Mouse (Mus musculus) MEL (cell line): ENCODE measurements around the gene Acot7. TPM values are rescaled to one million over a fixed set of nuclear protein-coding genes. Genes with fewer than 3 reads are reported as not detected.

ENCODE experiments used
- DNase-seq: peaks from one replicate; pipeline ENCODE4 v3.0.0; 2011; ENCODE audit warnings: low read depth, low spot score
- H3K27ac ChIP-seq: 2 replicates; pipeline ENCODE4 v1.5.1; 2012; ENCODE audit warnings: low read depth, mild to moderate bottlenecking, control low read depth, low read length, moderate library complexity; ENCODE audit not compliant: control insufficient read depth
- H3K27me3 ChIP-seq, 2 experiments: fragments of 150-350 bp in 1 of 2; sonication (generic) in 1 of 2; 2 replicates each; pipeline ENCODE4 v1.6.1; 2012; ENCODE audit warnings: low read length in 2 of 2, mild to moderate bottlenecking in 2 of 2, improper control_type of control experiment in 1 of 2, moderate library complexity in 1 of 2; ENCODE audit not compliant: insufficient read depth in 2 of 2, control insufficient read depth in 1 of 2
- H3K36me3 ChIP-seq, 2 experiments: 2 replicates each; pipeline ENCODE4 v1.6.1; 2012 to 2014; ENCODE audit warnings: low read length in 2 of 2, improper control_type of control experiment in 1 of 2, inconsistent platforms in 1 of 2, mild to moderate bottlenecking in 1 of 2; ENCODE audit not compliant: insufficient read depth in 2 of 2, control insufficient read depth in 1 of 2
- H3K4me1 ChIP-seq, 2 experiments: fragments of 150-350 bp in 1 of 2; sonication (generic) in 1 of 2; 2 replicates each; pipeline ENCODE4 v1.6.1; 2012; ENCODE audit warnings: low read length in 2 of 2, improper control_type of control experiment in 1 of 2, mild to moderate bottlenecking in 1 of 2; ENCODE audit not compliant: insufficient read depth in 2 of 2, control insufficient read depth in 1 of 2
- H3K4me3 ChIP-seq, 2 experiments: fragments of 150-350 bp in 1 of 2; sonication (generic) in 1 of 2; 2 replicates each; pipeline ENCODE4 v1.5.1; 2012; ENCODE audit warnings: low read depth in 2 of 2, low read length in 2 of 2, mild to moderate bottlenecking in 2 of 2, moderate library complexity in 2 of 2, control low read depth in 1 of 2, improper control_type of control experiment in 1 of 2; ENCODE audit not compliant: control insufficient read depth in 1 of 2, insufficient read depth in 1 of 2
- H3K79me2 ChIP-seq: 2 replicates; pipeline ENCODE4 v1.6.1; 2012; ENCODE audit warnings: mild to moderate bottlenecking, low read length, moderate library complexity; ENCODE audit not compliant: control insufficient read depth, poor library complexity, insufficient read depth
- H3K9ac ChIP-seq: 2 replicates; pipeline ENCODE4 v1.6.1; 2012; ENCODE audit warnings: low read depth, mild to moderate bottlenecking, control low read depth, low read length, moderate library complexity; ENCODE audit not compliant: control insufficient read depth, poor library complexity, severe bottlenecking
- H3K9me3 ChIP-seq: fragments of 150-350 bp; sonication (generic); replicated peaks from 2 replicates; pipeline ENCODE4 v1.6.1; 2012; ENCODE audit warnings: mild to moderate bottlenecking, low read length, improper control_type of control experiment, moderate library complexity; ENCODE audit not compliant: insufficient read depth
- ELF1 ChIP-seq: IDR thresholded peaks from 2 replicates; pipeline ENCODE4 v1.6.1; 2014; ENCODE audit warnings: low read depth, mild to moderate bottlenecking, inconsistent platforms, low read length, improper control_type of control experiment, moderate library complexity
- EP300 ChIP-seq, 2 experiments: IDR thresholded peaks; 2 replicates each; pipeline ENCODE4 v1.6.1; 2011; ENCODE audit warnings: improper control_type of control experiment in 2 of 2, low read length in 2 of 2, low read depth in 1 of 2, mild to moderate bottlenecking in 1 of 2
- GATA1 ChIP-seq: IDR thresholded peaks from 2 replicates; pipeline ENCODE4 v1.6.1; 2011; ENCODE audit warnings: low read depth, low read length, improper control_type of control experiment
- JUND ChIP-seq: IDR thresholded peaks from 2 replicates; pipeline ENCODE4 v1.6.1; 2011; ENCODE audit warnings: low read depth, mild to moderate bottlenecking, improper control_type of control experiment, low read length
- KAT2A ChIP-seq: conservative IDR thresholded peaks from 2 replicates; pipeline ENCODE4 v1.6.1; 2012; ENCODE audit warnings: low read depth, low read length, improper control_type of control experiment, inconsistent platforms
- MAFK ChIP-seq: IDR thresholded peaks from 2 replicates; pipeline ENCODE4 v1.6.1; 2011; ENCODE audit warnings: low read depth, mild to moderate bottlenecking, low read length, improper control_type of control experiment, borderline replicate concordance
- MAX ChIP-seq: IDR thresholded peaks from 2 replicates; pipeline ENCODE4 v1.6.1; 2011; ENCODE audit warnings: low read length, improper control_type of control experiment
- MEF2A ChIP-seq: IDR thresholded peaks from 2 replicates; pipeline ENCODE4 v1.6.1; 2014; ENCODE audit warnings: low read depth, mild to moderate bottlenecking, inconsistent platforms, low read length, improper control_type of control experiment; ENCODE audit not compliant: poor library complexity, insufficient replicate concordance, severe bottlenecking; ENCODE audit errors: extremely low read depth
- MXI1 ChIP-seq: IDR thresholded peaks from 2 replicates; pipeline ENCODE4 v1.6.1; 2011; ENCODE audit warnings: mild to moderate bottlenecking, low read depth, low read length, improper control_type of control experiment
- MYB ChIP-seq: IDR thresholded peaks from 2 replicates; pipeline ENCODE4 v1.6.1; 2011; ENCODE audit warnings: mild to moderate bottlenecking, low read depth, low read length, improper control_type of control experiment
- MYC ChIP-seq: IDR thresholded peaks from 2 replicates; pipeline ENCODE4 v1.6.1; 2011; ENCODE audit warnings: low read depth, mild to moderate bottlenecking, low read length, improper control_type of control experiment, moderate library complexity
- SIN3A ChIP-seq: IDR thresholded peaks from 2 replicates; pipeline ENCODE4 v1.6.1; 2012; ENCODE audit warnings: low read length, improper control_type of control experiment, inconsistent platforms
- TAL1 ChIP-seq: IDR thresholded peaks from 2 replicates; pipeline ENCODE4 v1.6.1; 2012; ENCODE audit warnings: mild to moderate bottlenecking, inconsistent platforms, low read length, moderate library complexity, mixed read lengths
- USF1 ChIP-seq: IDR thresholded peaks from 2 replicates; pipeline ENCODE4 v1.6.1; 2014; ENCODE audit warnings: low read depth, mild to moderate bottlenecking, inconsistent platforms, low read length, improper control_type of control experiment, moderate library complexity
- ZNF384 ChIP-seq: IDR thresholded peaks from 2 replicates; pipeline ENCODE4 v1.6.1; 2012; ENCODE audit warnings: low read depth, mild to moderate bottlenecking, inconsistent platforms, low read length, improper control_type of control experiment
- polyA plus RNA-seq, 2 experiments: library from polyadenylated mRNA; stranded (reverse) in 1 of 2; unstranded in 1 of 2; fragments of >175 nt in 1 of 2; fragments of >200 nt in 1 of 2; gene quantifications; 2 replicates each; pipeline versions ENCODE4 v1.2.1 to v1.2.4; 2012; ENCODE audit warnings: low replicate concordance in 2 of 2, low read depth in 1 of 2; ENCODE audit not compliant: insufficient read length in 2 of 2, insufficient read depth in 1 of 2, missing spikeins in 1 of 2
- total RNA-seq: library from RNA; depleted of rRNA; stranded (reverse); fragments of 300-350 nt; gene quantifications from 2 replicates; pipeline ENCODE4 v1.2.3, GENCODE M21; 2012

Acot7 gene
- total and polyA plus RNA-seq, 3 experiments: 92.7 to 127 TPM; not detected in 1

GRCm38 (mm10) chr4:152201492-152201891 lies 23.6 kb downstream of the Acot7 start (continued):
- TF ChIP-seq MYB (no peak), ELF1 (no peak), MXI1 (0 out of 2 replicates have a peak, but pooled peaks have one; percentile 17), MEF2A (no peak), EP300 (IDR thresholded peaks at IDR 0.05; ENCODE audit: low read depth in 1 of 2, low read length in 2 of 2) (peak in 1 of 2 experiments; percentile 48; a peak in 1 of 4 replicates), ZNF384 (no peak)

- Histone ChIP-seq H3K4me1 (peaks cover 22 to 44% of the 10 kb centered on the region in 2 experiments), H3K9me3 (no peaks in the 10 kb centered on the region), H3K9ac (no peak overlapping the region), H3K36me3 (peaks cover 0 to 32% of the 10 kb centered on the region in 2 experiments; a peak in 3 of 4 replicates), H3K27ac (no peak overlapping the region; the same call in 1 of the 2 replicates), H3K27me3 (no peaks in the 10 kb centered on the region), H3K4me3 (no peak overlapping the region), H3K79me2 (peaks cover 12% of the 10 kb centered on the region; the same call in 1 of the 2 replicates)
- no peak for DNase-seq
- TF ChIP-seq GATA1: no peak
- no peak for TF ChIP-seq MYC
- no peak for TF ChIP-seq USF1
- TF ChIP-seq MAX: no peak
- TF ChIP-seq JUND: no peak
- no peak for TF ChIP-seq ZNF384
- TF ChIP-seq SIN3A: no peak
- TF ChIP-seq MAFK: no peak
- no peak for TF ChIP-seq TAL1
Observed at GRCm38 (mm10) chr4:152202418-152202817, 24.5 kb downstream of the Acot7 start.

GRCm38 (mm10) chr4:152202905-152203304 lies 25.0 kb downstream of the Acot7 start:
- no peaks in the 10 kb centered on the region for H3K27me3 ChIP-seq
- no peaks in the 10 kb centered on the region for H3K9me3 ChIP-seq
- peaks cover 0 to 28% of the 10 kb centered on the region in 2 experiments; a peak in 3 of 4 replicates for H3K36me3 ChIP-seq
- no peak overlapping the region for H3K9ac ChIP-seq
- TF ChIP-seq EP300 (IDR thresholded peaks at IDR 0.05; ENCODE audit: low read depth in 1 of 2, low read length in 2 of 2) (no peak), GATA1 (no peak), KAT2A (no peak), MAFK (no peak)
- H3K79me2 ChIP-seq: peaks cover 12% of the 10 kb centered on the region; the same call in 1 of the 2 replicates
- H3K4me1 ChIP-seq: peaks cover 18 to 39% of the 10 kb centered on the region in 2 experiments
- no peak overlapping the region for H3K27ac ChIP-seq
- DNase-seq: no peak
- no peak overlapping the region for H3K4me3 ChIP-seq
